Mouse (Mus musculus) MEL-GATA-1-ER (cell line): ENCODE results near the gene Arhgef18.

ENCODE experiments used
- DNase-seq: peaks from one replicate; pipeline ENCODE4 v3.0.0-alpha.2; 2012; ENCODE audit warnings: low read depth; ENCODE audit errors: extremely low read depth

Gene Arhgef18

DNA sequence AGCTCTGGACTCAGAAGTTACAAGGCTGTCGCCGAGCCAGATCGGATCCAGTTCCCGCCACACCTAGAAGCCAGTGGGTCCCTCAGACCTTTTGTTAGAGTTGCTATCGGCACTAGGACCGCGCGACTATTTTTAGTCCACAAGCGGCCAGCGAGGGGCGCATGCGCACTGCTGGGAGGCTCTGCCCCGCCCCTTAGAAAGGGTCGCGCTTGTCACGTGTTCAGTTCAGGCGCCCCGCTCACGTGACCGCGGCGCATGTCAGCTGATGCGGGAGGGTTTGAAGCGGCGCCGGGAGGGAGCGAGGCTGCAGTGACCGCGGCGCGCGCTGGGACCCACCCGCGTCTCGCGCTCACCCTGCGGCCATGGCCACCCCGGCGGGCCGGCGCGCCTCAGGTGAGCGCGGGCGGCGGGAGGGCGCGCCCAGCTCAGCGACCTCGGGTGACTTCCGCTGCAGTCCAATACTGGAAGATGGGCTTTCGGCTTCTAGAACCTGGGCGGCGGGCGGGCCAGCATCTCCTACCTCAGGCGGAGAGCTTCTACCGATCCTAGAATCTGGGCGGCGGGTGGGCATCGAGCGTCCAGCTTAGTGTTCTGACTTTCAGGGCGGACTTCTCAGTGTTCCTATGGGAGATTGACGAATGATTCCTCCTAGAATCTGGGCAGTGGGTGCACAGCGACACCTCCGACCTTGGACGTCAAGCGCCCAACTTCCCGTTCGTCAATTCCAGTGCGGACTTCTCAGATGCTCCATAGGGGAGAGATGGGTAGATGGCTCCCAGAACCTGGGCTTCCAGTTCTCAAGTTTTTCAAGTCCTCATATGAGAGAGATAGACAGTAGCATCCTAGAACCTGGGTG is 107.7 kb downstream of the Arhgef18 start, which contains the start of gene Mcoln1:
Gene Mcoln1 (plus strand): TSS at position 223 of the 856 bp plus-strand sequence.
- DNase-seq: peak; percentile 89

- DNase-seq: no peak
Measured at GRCm38 (mm10) chr8:3502217-3502616, 109.4 kb downstream of the Arhgef18 start.
